Mouse (Mus musculus): ENCODE data around the gene Frmd3. TPM values are rescaled to one million over a fixed set of nuclear protein-coding genes. Genes with fewer than 3 reads are reported as not detected.

The Frmd3 gene
- 0.07 and 0.13 TPM in 2 replicates for polyA plus RNA-seq (2015; fragmentation: Nextera tagmentation; extraction: Ambion mirVana)

GRCm38 (mm10) chr4:74013211-74014047 lies at the start of gene Frmd3:
Frmd3 (plus strand) TSS chr4:74013442.
- DNase-seq (no peak), ATAC-seq (ENCODE audit: low read depth) (no peak; the same call in 1 of the 2 replicates)
- peak within 1 kb of the TSS; percentile 55 for H3K4me2 ChIP-seq
- peak within 1 kb of the TSS; percentile 31 for H3K4me3 ChIP-seq (replicated peaks)
- H3K27ac ChIP-seq: no peak within 1 kb of the TSS
- no peak within 1 kb of the TSS for H3K9ac ChIP-seq
- H3K36me3 ChIP-seq: no peaks in the 10 kb centered on the region
- WGBS (ENCODE audit: insufficient replicate concordance): 2% methylated on average over 56 of the region's 56 CpGs
- no peaks in the 10 kb centered on the region for H3K9me3 ChIP-seq (replicated peaks)
- H3K27me3 ChIP-seq: peaks cover 19% of the 10 kb centered on the region
- H3K4me1 ChIP-seq (replicated peaks): no peaks in the 10 kb centered on the region

- Histone ChIP-seq H3K4me1 (replicated peaks) (no peaks in the 10 kb centered on the region), H3K9me3 (replicated peaks) (no peaks in the 10 kb centered on the region), H3K4me3 (replicated peaks) (no peak overlapping the region), H3K4me2 (no peak overlapping the region), H3K9ac (no peak overlapping the region), H3K27ac (no peak overlapping the region), H3K27me3 (no peaks in the 10 kb centered on the region), H3K36me3 (no peaks in the 10 kb centered on the region)
- DNase-seq (no peak), ATAC-seq (ENCODE audit: low read depth) (no peak)
- WGBS (ENCODE audit: insufficient replicate concordance): 49% methylated on average over 3 of the region's 3 CpGs
Measured at GRCm38 (mm10) chr4:73980454-73980853, 32.8 kb upstream of the Frmd3 start.

DNA sequence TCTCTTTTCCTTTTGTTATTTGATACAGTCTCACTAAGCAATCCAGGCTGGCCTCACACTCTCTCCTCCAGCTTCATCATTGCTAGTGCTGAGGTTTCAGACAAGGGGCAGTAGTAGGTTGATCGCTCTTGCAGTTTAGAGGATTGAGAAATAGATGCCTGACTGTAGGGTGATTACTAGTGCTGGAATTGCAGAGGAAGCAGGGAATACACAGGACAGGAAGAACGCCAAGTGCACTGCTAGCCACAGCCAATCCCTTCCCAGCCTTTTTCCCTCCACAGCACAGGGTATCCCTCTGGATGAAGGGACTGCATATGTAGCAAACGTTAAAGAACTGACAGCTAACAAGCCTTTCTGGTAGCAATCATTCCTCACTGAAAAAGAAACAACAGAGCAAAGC lies 965 bp upstream of the Frmd3 start:
- 30% methylated on average over 3 of the region's 3 CpGs for WGBS (ENCODE audit: insufficient replicate concordance)
- H3K4me2 ChIP-seq: no peak overlapping the region
- H3K4me3 ChIP-seq (replicated peaks): no peak overlapping the region
- no peaks in the 10 kb centered on the region for H3K4me1 ChIP-seq (replicated peaks)
- peaks cover 19% of the 10 kb centered on the region for H3K27me3 ChIP-seq
- ATAC-seq (ENCODE audit: low read depth) (no peak), DNase-seq (no peak)
- no peak overlapping the region for H3K27ac ChIP-seq
- no peak overlapping the region for H3K9ac ChIP-seq
- H3K36me3 ChIP-seq: no peaks in the 10 kb centered on the region
- no peaks in the 10 kb centered on the region for H3K9me3 ChIP-seq (replicated peaks)

DNA sequence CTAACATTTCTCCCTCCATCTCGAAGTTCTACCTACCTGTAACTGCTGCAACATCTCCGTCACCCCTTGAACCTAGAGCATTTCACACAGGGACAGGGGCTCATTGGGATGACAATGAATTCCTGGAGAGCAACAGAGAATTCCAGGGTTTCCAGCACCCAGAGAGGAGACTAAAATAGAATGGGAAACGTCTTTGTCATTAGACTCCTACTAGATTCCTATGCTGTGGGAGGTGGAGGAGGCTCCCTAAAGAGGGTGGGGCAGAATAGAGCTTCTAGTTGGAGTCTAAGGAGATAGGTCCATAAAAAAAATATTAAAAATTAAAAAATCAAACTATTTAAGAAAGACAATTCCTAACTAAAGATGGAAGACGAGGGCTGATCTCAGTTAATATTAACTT lies 542 bp upstream of the Frmd3 start:
- Histone ChIP-seq H3K36me3 (no peaks in the 10 kb centered on the region), H3K27ac (no peak overlapping the region), H3K4me2 (no peak overlapping the region), H3K9me3 (replicated peaks) (no peaks in the 10 kb centered on the region), H3K9ac (no peak overlapping the region), H3K4me3 (replicated peaks) (no peak overlapping the region), H3K4me1 (replicated peaks) (no peaks in the 10 kb centered on the region), H3K27me3 (peaks cover 19% of the 10 kb centered on the region)
- no peak for DNase-seq
- WGBS (ENCODE audit: insufficient replicate concordance): 35% methylated on average over 4 of the region's 4 CpGs
- no peak for ATAC-seq (ENCODE audit: low read depth)

- no peaks in the 10 kb centered on the region for H3K36me3 ChIP-seq
- no peak overlapping the region for H3K9ac ChIP-seq
- 9% methylated on average over 11 of the region's 11 CpGs for WGBS (ENCODE audit: insufficient replicate concordance)
- H3K9me3 ChIP-seq (replicated peaks): no peaks in the 10 kb centered on the region
- H3K4me2 ChIP-seq: peak overlapping the region; percentile 55
- no peaks in the 10 kb centered on the region for H3K4me1 ChIP-seq (replicated peaks)
- DNase-seq: no peak
- H3K4me3 ChIP-seq (replicated peaks): no peak overlapping the region
- H3K27me3 ChIP-seq: peaks cover 19% of the 10 kb centered on the region
- H3K27ac ChIP-seq: no peak overlapping the region
- ATAC-seq (ENCODE audit: low read depth): no peak
Measured at GRCm38 (mm10) chr4:74014048-74014500, 832 bp downstream of the Frmd3 start.

DNA sequence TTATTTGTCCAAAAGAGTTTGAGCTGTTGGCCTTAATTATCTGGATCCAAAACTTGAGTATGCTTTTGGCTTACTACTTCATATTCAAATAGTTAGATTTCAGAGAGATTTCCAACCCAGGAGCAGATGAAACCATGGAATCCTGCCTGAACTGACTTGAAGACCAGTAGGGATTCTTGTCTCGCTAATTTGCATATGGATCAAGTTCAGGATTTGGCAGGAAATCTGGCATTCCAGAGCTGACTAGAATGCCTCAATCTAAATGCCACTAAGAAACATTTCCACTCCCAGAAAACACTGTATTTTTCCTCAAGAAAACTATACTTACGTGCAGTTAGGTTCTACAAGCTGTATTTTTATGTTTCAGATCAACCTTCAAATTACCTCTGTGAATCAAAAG lies 6.8 kb downstream of the Frmd3 start:
- Histone ChIP-seq H3K36me3 (no peaks in the 10 kb centered on the region), H3K4me2 (no peak overlapping the region), H3K4me1 (replicated peaks) (no peaks in the 10 kb centered on the region), H3K4me3 (replicated peaks) (no peak overlapping the region), H3K27ac (no peak overlapping the region), H3K9ac (no peak overlapping the region), H3K27me3 (no peaks in the 10 kb centered on the region), H3K9me3 (replicated peaks) (no peaks in the 10 kb centered on the region)
- ATAC-seq (ENCODE audit: low read depth) (no peak), DNase-seq (no peak)
- WGBS (ENCODE audit: insufficient replicate concordance): 48% methylated on average over 2 of the region's 2 CpGs

DNA sequence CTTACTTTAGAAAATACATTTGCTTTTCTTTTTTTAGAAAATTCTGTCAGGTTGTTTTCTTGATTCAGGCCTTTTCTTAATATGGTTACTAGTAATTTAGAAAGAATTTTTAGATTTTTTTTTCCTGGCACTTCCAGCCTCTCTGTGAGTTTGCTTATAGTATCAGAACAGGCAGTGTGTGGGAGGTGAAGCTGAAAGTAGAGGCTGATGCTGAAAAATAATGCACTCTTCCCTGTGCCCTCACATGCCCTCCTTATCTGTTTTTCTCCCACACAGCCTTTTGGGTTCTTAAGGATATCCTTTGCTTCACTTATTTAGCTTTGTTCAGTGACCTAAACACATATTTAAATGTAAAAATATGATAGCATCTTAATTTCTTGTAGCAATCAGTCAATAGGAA lies 30.0 kb downstream of the Frmd3 start:
- no peak overlapping the region for H3K27ac ChIP-seq
- ATAC-seq (ENCODE audit: low read depth) (no peak), DNase-seq (no peak)

GRCm38 (mm10) chr4:74051692-74052091 lies 38.5 kb downstream of the Frmd3 start:
- DNase-seq (no peak), ATAC-seq (ENCODE audit: low read depth) (no peak)
- Histone ChIP-seq H3K4me2 (no peak overlapping the region), H3K27me3 (no peaks in the 10 kb centered on the region), H3K9me3 (replicated peaks) (no peaks in the 10 kb centered on the region), H3K9ac (no peak overlapping the region), H3K27ac (no peak overlapping the region), H3K36me3 (no peaks in the 10 kb centered on the region), H3K4me1 (replicated peaks) (no peaks in the 10 kb centered on the region), H3K4me3 (replicated peaks) (no peak overlapping the region)
- WGBS (ENCODE audit: insufficient replicate concordance): 42% methylated on average over 1 of the region's 1 CpGs

More for the DNA sequence above, 30.0 kb downstream of the Frmd3 start:
- Histone ChIP-seq H3K4me3 (replicated peaks) (no peak overlapping the region), H3K4me2 (no peak overlapping the region), H3K4me1 (replicated peaks) (no peaks in the 10 kb centered on the region), H3K9me3 (replicated peaks) (no peaks in the 10 kb centered on the region), H3K9ac (no peak overlapping the region), H3K27me3 (no peaks in the 10 kb centered on the region), H3K36me3 (no peaks in the 10 kb centered on the region)

DNA sequence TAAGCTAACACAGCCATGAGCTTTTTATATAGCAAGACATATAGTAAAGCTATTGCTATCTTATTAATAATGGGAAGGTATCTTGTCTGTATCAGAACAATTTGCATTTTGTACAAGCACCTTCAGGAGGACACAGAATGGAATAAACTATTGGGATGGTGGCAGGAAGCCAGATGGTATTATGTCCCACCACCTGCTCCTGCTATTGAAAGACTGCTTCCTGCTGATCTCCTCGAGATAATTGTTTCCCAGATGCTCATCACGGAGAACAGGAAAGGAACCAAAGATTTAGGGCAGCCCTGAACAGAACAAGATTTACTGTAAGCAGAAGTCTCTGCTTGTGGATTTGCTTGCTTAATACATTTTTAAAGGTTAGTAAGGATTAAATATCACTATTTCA lies 63.5 kb downstream of the Frmd3 start:
- H3K4me1 ChIP-seq (replicated peaks): no peaks in the 10 kb centered on the region
- H3K4me2 ChIP-seq: no peak overlapping the region
- H3K4me3 ChIP-seq (replicated peaks): no peak overlapping the region
- no peaks in the 10 kb centered on the region for H3K9me3 ChIP-seq (replicated peaks)
- ATAC-seq (ENCODE audit: low read depth) (no peak), DNase-seq (no peak)
- no peaks in the 10 kb centered on the region for H3K27me3 ChIP-seq
- WGBS (ENCODE audit: insufficient replicate concordance): 9% methylated on average over 2 of the region's 2 CpGs
- H3K9ac ChIP-seq: no peak overlapping the region
- H3K27ac ChIP-seq: no peak overlapping the region
- H3K36me3 ChIP-seq: no peaks in the 10 kb centered on the region

GRCm38 (mm10) chr4:74110816-74111215 lies 97.6 kb downstream of the Frmd3 start:
- H3K4me1 ChIP-seq (replicated peaks): no peaks in the 10 kb centered on the region
- no peak for ATAC-seq (ENCODE audit: low read depth)
- H3K9ac ChIP-seq: no peak overlapping the region
- H3K4me2 ChIP-seq: no peak overlapping the region
- WGBS (ENCODE audit: insufficient replicate concordance): 57% methylated on average over 3 of the region's 3 CpGs
- no peak overlapping the region for H3K4me3 ChIP-seq (replicated peaks)
- H3K9me3 ChIP-seq (replicated peaks): no peaks in the 10 kb centered on the region
- no peak for DNase-seq
- no peaks in the 10 kb centered on the region for H3K36me3 ChIP-seq
- no peaks in the 10 kb centered on the region for H3K27me3 ChIP-seq
- no peak overlapping the region for H3K27ac ChIP-seq

- ATAC-seq (ENCODE audit: low read depth): no peak
- Histone ChIP-seq H3K4me3 (replicated peaks) (no peak overlapping the region), H3K9ac (no peak overlapping the region), H3K36me3 (no peaks in the 10 kb centered on the region), H3K27ac (no peak overlapping the region), H3K9me3 (replicated peaks) (no peaks in the 10 kb centered on the region), H3K4me1 (replicated peaks) (no peaks in the 10 kb centered on the region), H3K4me2 (no peak overlapping the region), H3K27me3 (no peaks in the 10 kb centered on the region)
- no peak for DNase-seq
Measured at GRCm38 (mm10) chr4:74191528-74191927, 178.3 kb downstream of the Frmd3 start.

- H3K4me2 ChIP-seq: no peak overlapping the region
- H3K9ac ChIP-seq: no peak overlapping the region
- ATAC-seq (ENCODE audit: low read depth) (no peak), DNase-seq (no peak)
- no peak overlapping the region for H3K4me3 ChIP-seq (replicated peaks)
- no peaks in the 10 kb centered on the region for H3K4me1 ChIP-seq (replicated peaks)
- H3K9me3 ChIP-seq (replicated peaks): no peaks in the 10 kb centered on the region
- H3K27me3 ChIP-seq: no peaks in the 10 kb centered on the region
- no peaks in the 10 kb centered on the region for H3K36me3 ChIP-seq
- no peak overlapping the region for H3K27ac ChIP-seq
Measured at GRCm38 (mm10) chr4:74201281-74201811, 188.1 kb downstream of the Frmd3 start.

All from liver, embryonic 13.5 days (tissue).